Mouse (Mus musculus) intestine, embryonic 16.5 days (tissue): ENCODE results near the gene 4833439L19Rik. TPM values are rescaled to one million over a fixed set of nuclear protein-coding genes. Genes with fewer than 3 reads are reported as not detected.

Experiments
- ATAC-seq: fragments of 200-750 bp; cut with Nextera tagmentation; 2 replicates; pipeline ENCODE4 v1.8.0; 2017; ENCODE audit warnings: moderate TSS enrichment, moderate library complexity
- H3K27ac ChIP-seq: fragments of 300-500 bp; sonication (generic); 2 replicates; pipeline ENCODE4 v1.5.1; 2014; ENCODE audit warnings: mild to moderate bottlenecking, low read length
- H3K27me3 ChIP-seq: fragments of 300-500 bp; sonication (generic); replicated peaks from 2 replicates; pipeline ENCODE4 v1.6.1; 2014; ENCODE audit warnings: low read length, control low read depth, mixed read lengths; ENCODE audit not compliant: control insufficient read depth, insufficient read depth
- H3K36me3 ChIP-seq: fragments of 300-500 bp; sonication (generic); 2 replicates; pipeline ENCODE4 v1.6.1; 2014; ENCODE audit warnings: low read length, control low read depth; ENCODE audit not compliant: control insufficient read depth, insufficient read depth
- H3K4me1 ChIP-seq: fragments of 300-500 bp; sonication (generic); 2 replicates; pipeline ENCODE4 v1.6.1; 2014; ENCODE audit warnings: low read length, control low read depth, mixed read lengths; ENCODE audit not compliant: control insufficient read depth, insufficient read depth
- H3K4me2 ChIP-seq: fragments of 300-500 bp; sonication (generic); 2 replicates; pipeline ENCODE4 v1.6.1; 2014; ENCODE audit warnings: low read depth, low read length, control low read depth
- H3K4me3 ChIP-seq: fragments of 300-500 bp; sonication (generic); 2 replicates; pipeline ENCODE4 v1.5.1; 2014; ENCODE audit warnings: mild to moderate bottlenecking, low read length
- H3K9ac ChIP-seq: fragments of 300-500 bp; sonication (generic); 2 replicates; pipeline ENCODE4 v1.6.1; 2014; ENCODE audit warnings: low read depth, low read length
- H3K9me3 ChIP-seq: fragments of 300-500 bp; sonication (generic); 2 replicates; pipeline ENCODE4 v1.6.1; 2016; ENCODE audit warnings: low read length, control low read depth; ENCODE audit not compliant: control insufficient read depth
- WGBS: fragments of 180-500 bp; shearing (Covaris S2); extraction: QIAGEN DNeasy Blood & Tissue Kit; methylation state at CpG from one replicate; pipeline ENCODE4 v1.1.7; 2014; 5-methylcytosine and 5-hydroxymethylcytosine counted together
- polyA plus RNA-seq: library from polyadenylated mRNA; unstranded; fragments of >200 nt; fragmentation: Nextera tagmentation; extraction: Ambion mirVana; gene quantifications from 2 replicates; pipeline ENCODE4 v1.2.1, GENCODE M21; 2015

The 4833439L19Rik gene
- polyA plus RNA-seq, 1 experiment from 2014 or later: 126 TPM

GRCm38 (mm10) chr13:54604221-54604620 is 39.0 kb upstream of the 4833439L19Rik start:
- Histone ChIP-seq H3K27ac (no peak overlapping the region), H3K4me1 (peaks cover 36% of the 10 kb centered on the region), H3K27me3 (no peaks in the 10 kb centered on the region), H3K9me3 (no peaks in the 10 kb centered on the region), H3K4me3 (no peak overlapping the region), H3K9ac (no peak overlapping the region), H3K36me3 (0 out of 2 replicates have a peak, but pooled peaks cover 2% of the 10 kb centered on the region), H3K4me2 (no peak overlapping the region)
- WGBS: 78% methylated on average over 4 of the region's 4 CpGs
- no peak for ATAC-seq

GRCm38 (mm10) chr13:54603501-54603900 is 38.3 kb upstream of the 4833439L19Rik start:
- Histone ChIP-seq H3K4me1 (peaks cover 29% of the 10 kb centered on the region), H3K27ac (peak overlapping the region; percentile 91), H3K4me2 (no peak overlapping the region), H3K27me3 (no peaks in the 10 kb centered on the region), H3K9me3 (no peaks in the 10 kb centered on the region), H3K36me3 (0 out of 2 replicates have a peak, but pooled peaks cover 2% of the 10 kb centered on the region), H3K9ac (peak overlapping the region; percentile 40; the same call in 1 of the 2 replicates), H3K4me3 (no peak overlapping the region)
- no peak for ATAC-seq

- 29% methylated on average over 3 of the region's 3 CpGs for WGBS
- H3K9ac ChIP-seq: peak overlapping the region; percentile 40; the same call in 1 of the 2 replicates
These were observed 37.4 kb upstream of the 4833439L19Rik start for GRCm38 (mm10) chr13:54602639-54603111.

GRCm38 (mm10) chr13:54598622-54599143 is 33.4 kb upstream of the 4833439L19Rik start:
- H3K27ac ChIP-seq: no peak overlapping the region; the same call in 1 of the 2 replicates
- 88% methylated on average over 12 of the region's 12 CpGs for WGBS
- H3K36me3 ChIP-seq: no peaks in the 10 kb centered on the region
- H3K4me3 ChIP-seq: no peak overlapping the region
- no peak overlapping the region for H3K4me2 ChIP-seq
- no peaks in the 10 kb centered on the region for H3K27me3 ChIP-seq
- H3K9ac ChIP-seq: no peak overlapping the region
- peaks cover 25% of the 10 kb centered on the region for H3K4me1 ChIP-seq
- H3K9me3 ChIP-seq: no peaks in the 10 kb centered on the region
- ATAC-seq: no peak

More at GRCm38 (mm10) chr13:54602639-54603111, 37.4 kb upstream of the 4833439L19Rik start:
- Histone ChIP-seq H3K9me3 (no peaks in the 10 kb centered on the region), H3K4me3 (no peak overlapping the region), H3K4me2 (no peak overlapping the region), H3K4me1 (peaks cover 29% of the 10 kb centered on the region), H3K27ac (peak overlapping the region; percentile 91), H3K27me3 (no peaks in the 10 kb centered on the region), H3K36me3 (0 out of 2 replicates have a peak, but pooled peaks cover 2% of the 10 kb centered on the region)
- peak; percentile 91 for ATAC-seq

DNA sequence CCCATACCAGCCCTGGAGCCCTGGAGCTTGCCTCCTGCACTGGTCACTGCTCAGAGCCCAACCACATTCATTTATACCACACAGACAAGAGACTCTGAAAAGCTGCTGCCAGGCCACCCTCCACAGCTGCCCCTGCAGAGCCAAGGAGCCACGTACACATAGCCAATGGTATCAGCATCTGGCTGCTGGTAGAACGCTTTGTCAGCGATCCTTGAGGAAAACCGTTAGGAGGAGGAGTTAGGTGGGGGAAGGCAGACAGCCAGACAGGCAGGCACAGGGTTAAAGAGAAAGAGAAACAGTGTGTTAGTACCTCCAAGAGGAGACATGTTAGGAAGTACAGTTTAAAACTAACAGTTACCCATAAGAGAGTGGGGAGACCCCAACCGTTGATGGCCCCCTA is 31.6 kb upstream of the 4833439L19Rik start:
- Histone ChIP-seq H3K9ac (0 out of 2 replicates have a peak overlapping the region, but pooled peaks have one; percentile 21), H3K4me1 (peaks cover 9% of the 10 kb centered on the region), H3K4me3 (no peak overlapping the region), H3K27ac (0 out of 2 replicates have a peak overlapping the region, but pooled peaks have one; percentile 24), H3K4me2 (no peak overlapping the region), H3K36me3 (no peaks in the 10 kb centered on the region), H3K27me3 (no peaks in the 10 kb centered on the region), H3K9me3 (no peaks in the 10 kb centered on the region)
- WGBS: 59% methylated on average over 5 of the region's 5 CpGs
- no peak; the same call in 1 of the 2 replicates for ATAC-seq

GRCm38 (mm10) chr13:54596107-54596690 is 31.0 kb upstream of the 4833439L19Rik start:
- Histone ChIP-seq H3K27ac (peak overlapping the region; percentile 24; the same call in 1 of the 2 replicates), H3K9ac (no peak overlapping the region), H3K36me3 (no peaks in the 10 kb centered on the region), H3K27me3 (no peaks in the 10 kb centered on the region), H3K4me1 (peaks cover 14% of the 10 kb centered on the region), H3K9me3 (no peaks in the 10 kb centered on the region), H3K4me2 (no peak overlapping the region), H3K4me3 (no peak overlapping the region)
- WGBS: 60% methylated on average over 8 of the region's 8 CpGs
- peak; percentile 58 for ATAC-seq

- 89% methylated on average over 11 of the region's 11 CpGs for WGBS
- Histone ChIP-seq H3K27me3 (no peaks in the 10 kb centered on the region), H3K9me3 (no peaks in the 10 kb centered on the region)
These were observed 28.4 kb upstream of the 4833439L19Rik start for GRCm38 (mm10) chr13:54593617-54594016.

DNA sequence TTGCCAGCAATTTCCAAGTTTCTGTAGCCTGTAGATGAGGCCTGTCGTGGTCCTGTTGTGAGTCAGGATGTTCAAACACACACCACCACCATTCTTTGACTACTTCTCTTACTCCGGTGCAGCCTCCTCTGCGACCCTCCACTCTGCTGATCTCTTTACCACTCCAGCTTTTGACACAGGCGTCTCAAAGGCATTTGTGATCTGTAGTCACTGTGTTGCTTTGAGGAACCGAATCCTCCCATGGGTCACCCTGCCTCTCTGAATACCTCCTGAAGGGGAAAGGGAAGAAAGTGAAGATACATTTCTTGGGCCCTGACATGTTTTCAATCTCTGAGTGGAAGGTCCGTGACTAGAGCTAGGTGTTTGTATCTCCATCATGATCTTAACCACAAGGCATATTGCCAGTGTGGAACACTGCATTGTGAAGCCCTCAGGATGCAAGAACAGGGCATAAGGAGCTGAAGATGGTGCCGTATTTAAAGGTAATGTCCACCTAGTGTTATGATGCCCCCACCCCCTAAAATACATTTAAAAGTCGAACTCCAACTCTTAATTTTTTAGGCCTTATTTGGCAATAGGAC is 26.6 kb upstream of the 4833439L19Rik start:
- peaks cover 21% of the 10 kb centered on the region for H3K4me1 ChIP-seq
- 92% methylated on average over 8 of the region's 8 CpGs for WGBS
- 0 out of 2 replicates have a peak, but pooled peaks cover 3% of the 10 kb centered on the region for H3K36me3 ChIP-seq
- H3K4me3 ChIP-seq: no peak overlapping the region
- ATAC-seq: no peak
- H3K27ac ChIP-seq: no peak overlapping the region
- H3K9me3 ChIP-seq: no peaks in the 10 kb centered on the region
- no peak overlapping the region for H3K9ac ChIP-seq
- H3K27me3 ChIP-seq: no peaks in the 10 kb centered on the region
- 0 out of 2 replicates have a peak overlapping the region, but pooled peaks have one; percentile 68 for H3K4me2 ChIP-seq

More at GRCm38 (mm10) chr13:54593617-54594016, 28.4 kb upstream of the 4833439L19Rik start:
- H3K9ac ChIP-seq: no peak overlapping the region
- ATAC-seq: no peak
- H3K4me2 ChIP-seq: no peak overlapping the region
- no peak overlapping the region for H3K4me3 ChIP-seq
- H3K27ac ChIP-seq: no peak overlapping the region
- H3K4me1 ChIP-seq: peaks cover 21% of the 10 kb centered on the region
- no peaks in the 10 kb centered on the region for H3K36me3 ChIP-seq
